Mouse (Mus musculus) G1E (cell line): ENCODE data around the gene Chn2. TPM values are rescaled to one million over a fixed set of nuclear protein-coding genes. Genes with fewer than 3 reads are reported as not detected.

ENCODE experiments used
- ATAC-seq: 2 replicates; pipeline ENCODE4 v1.8.0; 2016; ENCODE audit warnings: mild to moderate bottlenecking; ENCODE audit not compliant: insufficient number of reproducible peaks, poor library complexity, low FRiP score, severe bottlenecking; ENCODE audit errors: extremely low read depth
- DNase-seq: peaks from one replicate; pipeline ENCODE4 v3.0.0; 2012; ENCODE audit warnings: low spot score
- H3K27me3 ChIP-seq: 2 replicates; pipeline ENCODE4 v1.6.1; 2012; ENCODE audit warnings: mild to moderate bottlenecking, low read length, inconsistent platforms; ENCODE audit not compliant: insufficient read depth
- H3K36me3 ChIP-seq: replicated peaks from 2 replicates; pipeline ENCODE3; 2012; ENCODE audit warnings: mild to moderate bottlenecking, inconsistent platforms
- H3K4me1 ChIP-seq: 2 replicates; pipeline ENCODE4 v1.6.1; 2012; ENCODE audit warnings: low read depth, low read length, inconsistent platforms, mixed read lengths; ENCODE audit not compliant: insufficient read depth
- H3K4me3 ChIP-seq: 2 replicates; pipeline ENCODE4 v1.5.1; 2012; ENCODE audit warnings: low read depth, mild to moderate bottlenecking, inconsistent platforms, low read length, moderate library complexity, mixed read lengths
- H3K9me3 ChIP-seq: replicated peaks from 2 replicates; pipeline ENCODE4 v1.6.1; 2012; ENCODE audit warnings: inconsistent platforms
- CTCF ChIP-seq: IDR thresholded peaks from 2 replicates; pipeline ENCODE4 v1.5.1; 2012; ENCODE audit warnings: low read depth, low read length, inconsistent platforms, mixed read lengths
- GATA1 ChIP-seq: IDR thresholded peaks from 2 replicates; pipeline ENCODE4 v1.6.1; 2012; ENCODE audit warnings: borderline replicate concordance, low read length, inconsistent platforms, mixed read lengths
- GATA2 ChIP-seq: IDR thresholded peaks from 2 replicates; pipeline ENCODE4 v1.6.1; 2012; ENCODE audit warnings: low read depth, low read length, inconsistent platforms, borderline replicate concordance
- POLR2AphosphoS5 ChIP-seq: IDR thresholded peaks from 2 replicates; pipeline ENCODE4 v1.6.1; 2012; ENCODE audit warnings: low read depth, low read length, inconsistent platforms; ENCODE audit not compliant: insufficient replicate concordance
- TAL1 ChIP-seq: conservative IDR thresholded peaks from 2 replicates; pipeline ENCODE4 v1.6.1; 2012; ENCODE audit warnings: low read depth, low read length, inconsistent platforms, mixed read lengths
- polyA plus RNA-seq: library from polyadenylated mRNA; stranded (reverse); fragments of >175 nt; gene quantifications from 2 replicates; pipeline ENCODE4 v1.2.3, GENCODE M21; 2012
- total RNA-seq, 2 experiments: library from RNA; stranded (forward) in 1 of 2; stranded (reverse) in 1 of 2; fragments of 200-1000 nt in 1 of 2; fragments of >200 nt in 1 of 2; fragmentation: Nextera tagmentation in 1 of 2; gene quantifications; 2 replicates each; pipeline ENCODE4 v1.2.3; 2014 to 2017

The Chn2 gene
- total and polyA plus RNA-seq, 3 experiments: 0.22 TPM; not detected in 2

- ATAC-seq: no peak
- peaks cover 62% of the 10 kb centered on the region for H3K9me3 ChIP-seq
- no peaks in the 10 kb centered on the region for H3K27me3 ChIP-seq
- H3K4me3 ChIP-seq: no peak overlapping the region
- no peaks in the 10 kb centered on the region for H3K36me3 ChIP-seq
- TF ChIP-seq GATA1 (no peak), GATA2 (no peak), CTCF (no peak), TAL1 (no peak), POLR2AphosphoS5 (no peak)
- no peaks in the 10 kb centered on the region for H3K4me1 ChIP-seq
- no peak for DNase-seq
These were observed 38.9 kb downstream of the Chn2 start for GRCm38 (mm10) chr6:54078269-54078668.

- no peaks in the 10 kb centered on the region for H3K4me1 ChIP-seq
These were observed 40.5 kb downstream of the Chn2 start for GRCm38 (mm10) chr6:54079881-54080280.

DNA sequence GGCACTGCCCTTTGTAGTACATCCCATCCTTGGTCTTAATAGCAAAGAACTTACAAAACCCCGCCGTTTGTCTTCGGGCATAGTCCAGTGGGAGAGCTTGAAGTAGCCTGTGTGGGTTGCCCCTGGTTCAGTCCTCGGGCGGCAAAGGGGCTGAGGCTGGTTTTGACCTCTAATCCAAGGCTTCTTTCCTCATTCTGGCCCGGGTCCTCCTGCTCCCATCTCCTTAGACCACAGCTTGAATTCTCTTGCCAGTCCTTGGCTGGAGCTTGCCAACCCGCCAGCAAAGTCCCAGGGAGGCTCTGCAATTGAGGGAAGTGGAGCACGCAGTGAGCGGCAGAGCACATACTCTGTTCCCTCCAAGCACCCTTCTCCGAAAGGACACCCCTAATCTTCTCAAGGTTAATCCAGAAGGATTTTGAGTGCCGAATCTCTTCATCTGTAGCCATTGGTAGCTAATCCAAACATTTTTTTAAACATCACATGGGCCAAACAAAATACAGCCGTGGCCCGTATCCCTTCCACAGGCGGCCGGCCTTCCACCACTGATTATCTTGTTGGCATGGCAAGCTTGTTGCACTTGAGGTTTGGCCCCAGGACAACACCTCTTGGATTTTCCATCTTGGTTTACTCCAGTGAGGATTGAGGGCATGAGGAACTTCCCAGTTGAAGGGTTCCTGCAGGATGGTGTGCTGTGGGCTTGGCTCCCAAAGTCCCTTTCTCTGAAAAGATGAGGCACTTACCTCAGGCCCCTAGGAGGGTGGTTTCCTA, 41.3 kb downstream of the Chn2 start:
- TF ChIP-seq TAL1: no peak
- no peak for TF ChIP-seq GATA1
- no peak for TF ChIP-seq GATA2
- TF ChIP-seq POLR2AphosphoS5: no peak
- TF ChIP-seq CTCF: no peak
- Histone ChIP-seq H3K9me3 (peaks cover 68% of the 10 kb centered on the region), H3K36me3 (no peaks in the 10 kb centered on the region), H3K27me3 (no peaks in the 10 kb centered on the region), H3K4me3 (no peak overlapping the region), H3K4me1 (no peaks in the 10 kb centered on the region)
- ATAC-seq (no peak), DNase-seq (no peak)

More at GRCm38 (mm10) chr6:54079881-54080280, 40.5 kb downstream of the Chn2 start:
- DNase-seq: no peak
- no peak for TF ChIP-seq GATA2
- TF ChIP-seq CTCF: no peak
- TF ChIP-seq TAL1: no peak
- no peak for TF ChIP-seq GATA1
- TF ChIP-seq POLR2AphosphoS5: no peak
- Histone ChIP-seq H3K27me3 (no peaks in the 10 kb centered on the region), H3K9me3 (peaks cover 65% of the 10 kb centered on the region), H3K4me3 (no peak overlapping the region), H3K36me3 (no peaks in the 10 kb centered on the region)
- no peak for ATAC-seq

- ATAC-seq (no peak), DNase-seq (no peak)
- no peaks in the 10 kb centered on the region for H3K4me1 ChIP-seq
- no peaks in the 10 kb centered on the region for H3K36me3 ChIP-seq
- TF ChIP-seq GATA1 (no peak), GATA2 (no peak), TAL1 (no peak), POLR2AphosphoS5 (no peak)
- peaks cover 63% of the 10 kb centered on the region for H3K9me3 ChIP-seq
- no peaks in the 10 kb centered on the region for H3K27me3 ChIP-seq
- no peak overlapping the region for H3K4me3 ChIP-seq
These were observed 43.2 kb downstream of the Chn2 start for GRCm38 (mm10) chr6:54082576-54082975.

DNA sequence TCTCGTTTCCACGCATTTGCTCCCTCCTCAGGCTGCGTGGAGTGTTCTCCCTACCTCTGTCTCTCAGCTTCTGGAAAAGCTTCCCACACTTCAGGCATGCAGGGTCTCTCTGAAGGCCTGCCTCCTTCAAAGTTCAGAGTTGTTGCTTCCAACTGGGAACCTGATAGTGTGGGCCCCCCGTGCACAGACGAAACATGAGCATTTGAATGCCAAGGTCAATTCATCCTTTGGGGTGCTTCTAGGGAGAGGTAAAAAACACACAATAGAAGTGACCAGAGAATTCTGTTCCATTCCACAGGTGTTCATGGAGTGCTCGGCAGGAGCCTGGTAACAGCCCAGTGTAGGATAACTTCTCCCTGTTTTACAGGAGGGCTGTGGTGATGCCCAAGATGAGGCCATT, 44.7 kb downstream of the Chn2 start:
- no peak for ATAC-seq
- H3K4me3 ChIP-seq: no peak overlapping the region
- no peaks in the 10 kb centered on the region for H3K27me3 ChIP-seq
- TF ChIP-seq TAL1: no peak
- H3K9me3 ChIP-seq: peaks cover 60% of the 10 kb centered on the region
- no peaks in the 10 kb centered on the region for H3K36me3 ChIP-seq
- DNase-seq: no peak
- H3K4me1 ChIP-seq: no peaks in the 10 kb centered on the region

DNA sequence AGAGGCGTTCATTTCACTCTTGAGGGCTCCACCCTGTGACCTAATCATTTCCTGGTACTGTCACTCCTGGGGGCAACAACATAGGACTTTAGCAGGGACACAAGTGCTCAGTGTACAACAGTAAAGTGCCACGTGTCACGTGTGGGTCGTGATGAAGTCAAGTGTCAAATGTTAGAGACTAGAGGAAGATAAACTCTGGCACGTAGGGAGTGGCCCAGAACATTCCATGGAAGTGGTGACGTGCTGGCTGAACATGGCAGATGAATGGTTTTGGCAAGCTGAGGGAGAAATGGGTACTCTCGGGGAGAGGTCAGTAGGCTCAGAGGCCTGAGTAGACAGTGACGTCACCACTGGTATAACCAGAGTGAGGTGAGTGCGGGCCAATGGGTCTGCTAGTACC, 45.7 kb downstream of the Chn2 start:
- H3K4me1 ChIP-seq: no peaks in the 10 kb centered on the region
- ATAC-seq: no peak
- H3K4me3 ChIP-seq: no peak overlapping the region
- DNase-seq: no peak
- TF ChIP-seq TAL1: no peak
- no peak for TF ChIP-seq POLR2AphosphoS5
- TF ChIP-seq GATA2: no peak
- no peak for TF ChIP-seq GATA1
- no peak for TF ChIP-seq CTCF
- no peaks in the 10 kb centered on the region for H3K36me3 ChIP-seq
- H3K9me3 ChIP-seq: peaks cover 56% of the 10 kb centered on the region
- H3K27me3 ChIP-seq: no peaks in the 10 kb centered on the region
